Mouse (Mus musculus) brain, embryonic 14.5 days (tissue): ENCODE measurements around the gene Xylt1.

Source experiments
- CTCF ChIP-seq: fragments of 200-500 bp; IDR thresholded peaks from 2 replicates; pipeline ENCODE4 v1.5.1; 2012; ENCODE audit warnings: inconsistent platforms, mild to moderate bottlenecking, moderate library complexity, borderline replicate concordance; ENCODE audit not compliant: insufficient read depth, insufficient read length; ENCODE audit errors: extremely low read depth
- POLR2A ChIP-seq: fragments of 200-500 bp; IDR thresholded peaks from 2 replicates; pipeline ENCODE4 v1.6.1; 2012; ENCODE audit warnings: mild to moderate bottlenecking, inconsistent platforms, borderline replicate concordance; ENCODE audit not compliant: poor library complexity, insufficient read depth, insufficient read length, severe bottlenecking; ENCODE audit errors: extremely low read depth

DNA sequence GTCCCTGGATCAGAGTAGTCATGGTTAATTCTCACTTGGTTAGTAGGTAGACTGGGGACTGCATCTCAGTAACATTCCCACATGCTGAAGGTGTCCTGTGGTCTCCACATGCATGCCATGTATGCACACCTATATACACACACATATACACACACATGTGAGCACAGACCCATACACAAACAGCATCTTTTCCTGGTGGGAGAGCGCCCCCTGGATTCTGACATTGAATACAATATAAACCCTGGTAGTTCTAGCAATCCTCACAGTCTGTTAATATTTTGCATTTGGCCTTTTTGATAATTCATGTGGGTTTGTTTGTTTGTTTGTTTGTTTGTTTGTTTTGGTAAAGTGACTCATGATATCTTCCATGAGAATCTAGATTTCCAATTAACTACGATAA lies 242.0 kb downstream of the Xylt1 start:
- TF ChIP-seq CTCF (peak; percentile 28; the same call in 1 of the 2 replicates), POLR2A (no peak)
